Comparison of ENCODE assay signal across 10 mouse cellular contexts in the genomic region with DNA sequence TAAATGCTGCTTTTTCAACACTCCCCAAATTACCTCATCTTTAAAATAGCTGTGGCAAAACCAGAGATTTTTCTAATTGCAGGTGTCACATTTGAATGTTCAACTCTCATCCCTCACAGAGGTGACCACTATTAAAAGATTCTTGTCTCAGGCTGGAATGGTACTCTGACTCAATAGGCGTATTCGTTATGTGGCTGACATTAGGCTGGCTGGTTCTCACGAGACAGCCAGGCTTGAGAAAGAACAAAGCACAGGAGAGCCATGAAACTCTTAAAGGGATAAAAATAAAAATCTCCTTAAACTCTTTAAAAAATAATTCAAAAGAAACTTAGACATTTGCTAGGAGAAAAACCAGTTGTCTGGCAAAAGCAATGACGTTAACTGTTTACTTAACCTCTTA. TPM values are rescaled to one million over a fixed set of nuclear protein-coding genes. Genes with fewer than 3 reads are reported as not detected.
DNase-seq lines count a peak whose midpoint lies in the region; ATAC-seq and TF ChIP-seq lines count a peak whose summit lies in the region.
"Had no signal": no experiment of that assay in that cellular context is flagged by ENCODE, and none has a peak within 500 bp of the region (broad histone marks: within the 10 kb centered on the region; RNA-seq: fewer than 3 reads in every experiment).

No protein-coding gene starts in this region.

- no peaks in the 10 kb centered on the region for H3K9me3 ChIP-seq in heart, embryonic 13.5 days
- H3K9me3 ChIP-seq in kidney, postnatal 0 days (replicated peaks; ENCODE audit: low read length): no peaks in the 10 kb centered on the region
- no peaks in the 10 kb centered on the region for H3K9me3 ChIP-seq in embryonic facial prominence, embryonic 13.5 days
- H3K9me3 ChIP-seq in limb, embryonic 15.5 days: no peaks in the 10 kb centered on the region

- peak overlapping the region; percentile 98 for H3K9ac ChIP-seq in heart, embryonic 13.5 days
- H3K9ac ChIP-seq in kidney, postnatal 0 days (ENCODE audit: low read depth, low read length): no peak overlapping the region
- H3K9ac ChIP-seq in embryonic facial prominence, embryonic 13.5 days: no peak overlapping the region
- no peak overlapping the region for H3K9ac ChIP-seq in limb, embryonic 15.5 days

- no peak for ATAC-seq in heart, embryonic 13.5 days (ENCODE audit: extremely low read depth, insufficient number of reproducible peaks, low FRiP score, low TSS enrichment)
- ATAC-seq in kidney, postnatal 0 days (replicated peaks; ENCODE audit: low FRiP score, low read depth): no peak
- no peak for ATAC-seq in embryonic facial prominence, embryonic 13.5 days (ENCODE audit: insufficient number of reproducible peaks, insufficient read depth, low FRiP score, low TSS enrichment, low read depth)
- ATAC-seq in limb, embryonic 15.5 days (ENCODE audit: insufficient number of reproducible peaks, low FRiP score, low TSS enrichment, low read depth): no peak

- WGBS in heart, embryonic 13.5 days: 45% methylated on average over 4 of the region's 4 CpGs
- 38% methylated on average over 4 of the region's 4 CpGs for WGBS in kidney, postnatal 0 days
- WGBS in embryonic facial prominence, embryonic 13.5 days: 53% methylated on average over 4 of the region's 4 CpGs
- WGBS in limb, embryonic 15.5 days: 68% methylated on average over 4 of the region's 4 CpGs

- H3K27ac ChIP-seq in heart, embryonic 13.5 days (replicated peaks): no peak overlapping the region
- H3K27ac ChIP-seq in kidney, postnatal 0 days: peak overlapping the region; percentile 94
- no peak overlapping the region for H3K27ac ChIP-seq in embryonic facial prominence, embryonic 13.5 days
- H3K27ac ChIP-seq in limb, embryonic 15.5 days: no peak overlapping the region

- DNase-seq in heart, postnatal 36 days: no peak
- DNase-seq in kidney, postnatal 0 days (ENCODE audit: low spot score): no peak
- DNase-seq in kidney, postnatal 25 days: no peak
- no peak for DNase-seq in right cerebral cortex, postnatal 14 days
- DNase-seq in ovary, postnatal 36 days (ENCODE audit: low spot score): no peak
- DNase-seq: thymus, adult 2 months had no signal

- intact Hi-C loops in heart, postnatal 36 days (cut with DNase I): loop anchor here (10.0 kb wide), 1 partner anchor 248 kb away; no protein-coding TSS in a partner anchor

- H3K4me1 ChIP-seq in heart, embryonic 13.5 days: peaks cover 35% of the 10 kb centered on the region
- H3K4me1 ChIP-seq in kidney, postnatal 0 days (replicated peaks; ENCODE audit: insufficient read depth, low read length): no peaks in the 10 kb centered on the region
- H3K4me1 ChIP-seq in embryonic facial prominence, embryonic 13.5 days: peaks cover 6% of the 10 kb centered on the region
- H3K4me1 ChIP-seq in limb, embryonic 15.5 days: peaks cover 14% of the 10 kb centered on the region

- H3K4me2 ChIP-seq in heart, embryonic 13.5 days: peak overlapping the region; percentile 85
- peak overlapping the region; percentile 92; the same call in 1 of the 2 replicates for H3K4me2 ChIP-seq in kidney, postnatal 0 days (ENCODE audit: low read length)
- H3K4me2 ChIP-seq in embryonic facial prominence, embryonic 13.5 days: peak overlapping the region; percentile 94; the same call in 1 of the 2 replicates
- H3K4me2 ChIP-seq in limb, embryonic 15.5 days: peak overlapping the region; percentile 95

- H3K27me3 ChIP-seq in heart, embryonic 13.5 days (replicated peaks): no peaks in the 10 kb centered on the region
- H3K27me3 ChIP-seq in kidney, postnatal 0 days (ENCODE audit: insufficient read depth, low read length): no peaks in the 10 kb centered on the region
- peaks cover 11% of the 10 kb centered on the region; the same call in 1 of the 2 replicates for H3K27me3 ChIP-seq in embryonic facial prominence, embryonic 13.5 days
- no peaks in the 10 kb centered on the region for H3K27me3 ChIP-seq in limb, embryonic 15.5 days
- H3K27me3 ChIP-seq: CH12.LX had no signal

- H3K36me3 ChIP-seq in heart, embryonic 13.5 days: no peaks in the 10 kb centered on the region
- H3K36me3 ChIP-seq in kidney, postnatal 0 days (ENCODE audit: insufficient read depth, low read length): no peaks in the 10 kb centered on the region
- no peaks in the 10 kb centered on the region for H3K36me3 ChIP-seq in embryonic facial prominence, embryonic 13.5 days
- H3K36me3 ChIP-seq in limb, embryonic 15.5 days: no peaks in the 10 kb centered on the region

- TF ChIP-seq CTCF in kidney, postnatal 0 days (IDR thresholded peaks at IDR 0.05; ENCODE audit: low read depth): no peak

- H3K4me3 ChIP-seq in heart, embryonic 13.5 days: peak overlapping the region; percentile 86; the same call in 1 of the 2 replicates
- no peak overlapping the region for H3K4me3 ChIP-seq in kidney, postnatal 0 days (replicated peaks; ENCODE audit: low read depth, low read length)
- no peak overlapping the region for H3K4me3 ChIP-seq in embryonic facial prominence, embryonic 13.5 days
- H3K4me3 ChIP-seq in limb, embryonic 15.5 days: peak overlapping the region; percentile 90; the same call in 1 of the 2 replicates

RNA-seq across cellular contexts. Expression of a gene that starts 0.9 kb away (rescaled TPM):
- polyA plus RNA-seq in heart, embryonic 13.5 days (2015; fragmentation: Nextera tagmentation; extraction: Ambion mirVana): 49.6 and 51.5 TPM in 2 replicates
- total RNA-seq in heart, postnatal 36 days (2021): 10 to 100 TPM; 67.5 to 80.3 TPM
- polyA plus RNA-seq in kidney, postnatal 0 days (2015; fragmentation: Nextera tagmentation; extraction: Ambion mirVana): 26.7 and 29.0 TPM in 2 replicates
- 13.4 and 16.9 TPM in 2 replicates for polyA plus RNA-seq in embryonic facial prominence, embryonic 13.5 days (2015; fragmentation: Nextera tagmentation; extraction: Ambion mirVana)
- 12.5 and 14.0 TPM in 2 replicates for polyA plus RNA-seq in limb, embryonic 15.5 days (2015; fragmentation: Nextera tagmentation; extraction: Ambion mirVana)
- total RNA-seq: CH12.LX had no signal

Comparison
In these comparisons a context has a peak if more than half of its experiments do, and no peak if none do; other contexts are left out.
1. H3K4me3 ChIP-seq: peak in heart, embryonic 13.5 days (single experiment) and limb, embryonic 15.5 days (single experiment); none in kidney, postnatal 0 days (single experiment) and embryonic facial prominence, embryonic 13.5 days (single experiment).
2. Peak in every context shown above with its lines, with median percentiles within 50 percentile points of each other: H3K4me2 ChIP-seq.